Mouse (Mus musculus): ENCODE data around the gene Theg. TPM values are rescaled to one million over a fixed set of nuclear protein-coding genes. Genes with fewer than 3 reads are reported as not detected.

Gene Theg
- 0.05 TPM in 1 of 2 replicates, not detected in the other for polyA plus RNA-seq (2012; rRNA removed)

GRCm38 (mm10) chr10:79587061-79587751 is at the start of gene Theg:
Theg (minus strand) TSS chr10:79587331.
- no peak for DNase-seq
- H3K4me1 ChIP-seq (ENCODE audit: control insufficient read depth, insufficient read depth, low read length), result no peaks in the 10 kb centered on the region
- 81% methylated on average over 5 of the region's 5 CpGs for WGBS
- no peak within 1 kb of the TSS for H3K27ac ChIP-seq (ENCODE audit: insufficient read depth, low read depth, low read length)
- no peak for TF ChIP-seq POLR2A (IDR thresholded peaks at IDR 0.05; ENCODE audit: low read depth, low read length)
- TF ChIP-seq CTCF (conservative IDR thresholded peaks at IDR 0.05; ENCODE audit: insufficient read depth, insufficient read length, low read depth, low read length), result no peak
- no peaks in the 10 kb centered on the region for H3K27me3 ChIP-seq (replicated peaks; ENCODE audit: control insufficient read depth, insufficient read depth, low read length)
- H3K36me3 ChIP-seq (ENCODE audit: control insufficient read depth, insufficient read depth, low read length), result no peaks in the 10 kb centered on the region
- H3K4me3 ChIP-seq (ENCODE audit: insufficient read depth, low read depth, low read length), result no peak within 1 kb of the TSS

- H3K27me3 ChIP-seq (replicated peaks; ENCODE audit: control insufficient read depth, insufficient read depth, low read length), result no peaks in the 10 kb centered on the region; the same call in 1 of the 2 replicates
- H3K4me3 ChIP-seq (ENCODE audit: insufficient read depth, low read depth, low read length), result no peak overlapping the region
- WGBS, result 84% methylated on average over 8 of the region's 8 CpGs
- no peak for TF ChIP-seq CTCF (conservative IDR thresholded peaks at IDR 0.05; ENCODE audit: insufficient read depth, insufficient read length, low read depth, low read length)
- no peak for TF ChIP-seq POLR2A (IDR thresholded peaks at IDR 0.05; ENCODE audit: low read depth, low read length)
- H3K36me3 ChIP-seq (ENCODE audit: control insufficient read depth, insufficient read depth, low read length), result no peaks in the 10 kb centered on the region
- no peak for DNase-seq
- H3K27ac ChIP-seq (ENCODE audit: insufficient read depth, low read depth, low read length), result no peak overlapping the region
- no peaks in the 10 kb centered on the region for H3K4me1 ChIP-seq (ENCODE audit: control insufficient read depth, insufficient read depth, low read length)
Measured at GRCm38 (mm10) chr10:79636287-79636686, 49.2 kb upstream of the Theg start.

GRCm38 (mm10) chr10:79633006-79633777 is 46.1 kb upstream of the Theg start:
- no peak for DNase-seq
- H3K4me3 ChIP-seq (ENCODE audit: insufficient read depth, low read depth, low read length), result no peak overlapping the region
- no peaks in the 10 kb centered on the region for H3K4me1 ChIP-seq (ENCODE audit: control insufficient read depth, insufficient read depth, low read length)
- 39% methylated on average over 17 of the region's 17 CpGs for WGBS
- no peak for TF ChIP-seq CTCF (conservative IDR thresholded peaks at IDR 0.05; ENCODE audit: insufficient read depth, insufficient read length, low read depth, low read length)
- TF ChIP-seq POLR2A (IDR thresholded peaks at IDR 0.05; ENCODE audit: low read depth, low read length), result no peak
- H3K36me3 ChIP-seq (ENCODE audit: control insufficient read depth, insufficient read depth, low read length), result no peaks in the 10 kb centered on the region
- H3K27me3 ChIP-seq (replicated peaks; ENCODE audit: control insufficient read depth, insufficient read depth, low read length), result no peaks in the 10 kb centered on the region; the same call in 1 of the 2 replicates
- H3K27ac ChIP-seq (ENCODE audit: insufficient read depth, low read depth, low read length), result no peak overlapping the region

GRCm38 (mm10) chr10:79631432-79631831 is 44.3 kb upstream of the Theg start:
- no peak overlapping the region for H3K27ac ChIP-seq (ENCODE audit: insufficient read depth, low read depth, low read length)
- 59% methylated on average over 4 of the region's 4 CpGs for WGBS
- no peaks in the 10 kb centered on the region for H3K27me3 ChIP-seq (replicated peaks; ENCODE audit: control insufficient read depth, insufficient read depth, low read length)
- no peaks in the 10 kb centered on the region for H3K4me1 ChIP-seq (ENCODE audit: control insufficient read depth, insufficient read depth, low read length)
- no peaks in the 10 kb centered on the region for H3K36me3 ChIP-seq (ENCODE audit: control insufficient read depth, insufficient read depth, low read length)
- no peak overlapping the region for H3K4me3 ChIP-seq (ENCODE audit: insufficient read depth, low read depth, low read length)
- DNase-seq, result no peak
- no peak for TF ChIP-seq POLR2A (IDR thresholded peaks at IDR 0.05; ENCODE audit: low read depth, low read length)
- no peak for TF ChIP-seq CTCF (conservative IDR thresholded peaks at IDR 0.05; ENCODE audit: insufficient read depth, insufficient read length, low read depth, low read length)

- Histone ChIP-seq H3K4me1 (ENCODE audit: control insufficient read depth, insufficient read depth, low read length) (no peaks in the 10 kb centered on the region), H3K27ac (ENCODE audit: insufficient read depth, low read depth, low read length) (no peak overlapping the region), H3K36me3 (ENCODE audit: control insufficient read depth, insufficient read depth, low read length) (no peaks in the 10 kb centered on the region), H3K4me3 (ENCODE audit: insufficient read depth, low read depth, low read length) (no peak overlapping the region), H3K27me3 (replicated peaks; ENCODE audit: control insufficient read depth, insufficient read depth, low read length) (no peaks in the 10 kb centered on the region)
- no peak for DNase-seq
- 88% methylated on average over 5 of the region's 5 CpGs for WGBS
- TF ChIP-seq CTCF (conservative IDR thresholded peaks at IDR 0.05; ENCODE audit: insufficient read depth, insufficient read length, low read depth, low read length) (no peak), POLR2A (IDR thresholded peaks at IDR 0.05; ENCODE audit: low read depth, low read length) (no peak)
Measured at GRCm38 (mm10) chr10:79628377-79628776, 41.2 kb upstream of the Theg start.

- no peak for DNase-seq
- TF ChIP-seq CTCF (conservative IDR thresholded peaks at IDR 0.05; ENCODE audit: insufficient read depth, insufficient read length, low read depth, low read length), result no peak
- no peak for TF ChIP-seq POLR2A (IDR thresholded peaks at IDR 0.05; ENCODE audit: low read depth, low read length)
Measured at GRCm38 (mm10) chr10:79626156-79626555, 39.0 kb upstream of the Theg start.

GRCm38 (mm10) chr10:79625398-79625797 is 38.3 kb upstream of the Theg start:
- Histone ChIP-seq H3K27me3 (replicated peaks; ENCODE audit: control insufficient read depth, insufficient read depth, low read length) (no peaks in the 10 kb centered on the region), H3K4me3 (ENCODE audit: insufficient read depth, low read depth, low read length) (no peak overlapping the region), H3K36me3 (ENCODE audit: control insufficient read depth, insufficient read depth, low read length) (no peaks in the 10 kb centered on the region), H3K27ac (ENCODE audit: insufficient read depth, low read depth, low read length) (no peak overlapping the region), H3K4me1 (ENCODE audit: control insufficient read depth, insufficient read depth, low read length) (no peaks in the 10 kb centered on the region)
- WGBS, result 70% methylated on average over 9 of the region's 9 CpGs
- TF ChIP-seq POLR2A (IDR thresholded peaks at IDR 0.05; ENCODE audit: low read depth, low read length) (no peak), CTCF (conservative IDR thresholded peaks at IDR 0.05; ENCODE audit: insufficient read depth, insufficient read length, low read depth, low read length) (no peak)
- DNase-seq, result no peak

More at GRCm38 (mm10) chr10:79626156-79626555, 39.0 kb upstream of the Theg start:
- Histone ChIP-seq H3K4me3 (ENCODE audit: insufficient read depth, low read depth, low read length) (no peak overlapping the region), H3K4me1 (ENCODE audit: control insufficient read depth, insufficient read depth, low read length) (no peaks in the 10 kb centered on the region), H3K27me3 (replicated peaks; ENCODE audit: control insufficient read depth, insufficient read depth, low read length) (no peaks in the 10 kb centered on the region), H3K27ac (ENCODE audit: insufficient read depth, low read depth, low read length) (no peak overlapping the region), H3K36me3 (ENCODE audit: control insufficient read depth, insufficient read depth, low read length) (no peaks in the 10 kb centered on the region)
- 84% methylated on average over 10 of the region's 10 CpGs for WGBS

Data from kidney, adult 2 months (tissue).